9 mouse cellular contexts compared by ENCODE assay signal in genomic region chr3:105151475-105152157, GRCm38 (mm10).
DNase-seq lines count a peak whose midpoint lies in the region; ATAC-seq and TF ChIP-seq lines count a peak whose summit lies in the region.
"Had no signal": no experiment of that assay in that cellular context is flagged by ENCODE, and none has a peak within 500 bp of the region (broad histone marks: within the 10 kb centered on the region; RNA-seq: fewer than 3 reads in every experiment).

No protein-coding gene starts in this region.

- TF ChIP-seq EP300 in heart, postnatal 0 days (IDR thresholded peaks at IDR 0.05; ENCODE audit: low read depth): no peak

- peak; percentile 79 for DNase-seq in heart, embryonic 10.5 days (ENCODE audit: low spot score)
- peak; percentile 79 for DNase-seq in embryo, embryonic 10 days (ENCODE audit: low spot score)
- DNase-seq in heart, postnatal 0 days (ENCODE audit: low spot score): peak; percentile 40
- DNase-seq in layer of hippocampus, adult 11-12 months (ENCODE audit: low spot score): peak; percentile 54
- peak; percentile 55 for DNase-seq in right cerebral cortex, postnatal 14 days
- no peak for DNase-seq in spleen, adult 12 weeks (ENCODE audit: low spot score)

- peaks cover 5% of the 10 kb centered on the region; the same call in 1 of the 2 replicates for H3K27me3 ChIP-seq in heart, embryonic 10.5 days (ENCODE audit: insufficient read depth, poor library complexity, severe bottlenecking)
- no peaks in the 10 kb centered on the region for H3K27me3 ChIP-seq in heart, embryonic 12.5 days (replicated peaks)
- no peaks in the 10 kb centered on the region for H3K27me3 ChIP-seq in heart, postnatal 0 days (ENCODE audit: control insufficient read depth, insufficient read depth, low read length)

- no peak; the same call in 1 of the 2 replicates for ATAC-seq in heart, embryonic 12.5 days (ENCODE audit: insufficient number of reproducible peaks, low FRiP score)
- peak; percentile 51; the same call in 1 of the 2 replicates for ATAC-seq in heart, postnatal 0 days (ENCODE audit: insufficient read depth, low read depth)
- 0 out of 2 replicates have a peak, but pooled peaks have one; percentile 40 for ATAC-seq in megakaryocyte, adult 5-6 weeks (ENCODE audit: poor library complexity, severe bottlenecking)

- H3K9me3 ChIP-seq in heart, embryonic 10.5 days: no peaks in the 10 kb centered on the region
- H3K9me3 ChIP-seq in heart, embryonic 12.5 days (replicated peaks): no peaks in the 10 kb centered on the region
- H3K9me3 ChIP-seq in heart, postnatal 0 days (replicated peaks; ENCODE audit: control insufficient read depth, low read length): no peaks in the 10 kb centered on the region

- H3K4me2 ChIP-seq in heart, embryonic 12.5 days: no peak overlapping the region
- no peak overlapping the region for H3K4me2 ChIP-seq in heart, postnatal 0 days (ENCODE audit: low read depth, low read length)

- no peak overlapping the region for H3K9ac ChIP-seq in heart, embryonic 12.5 days
- no peak overlapping the region for H3K9ac ChIP-seq in heart, postnatal 0 days (replicated peaks; ENCODE audit: low read depth, low read length)

- no peaks in the 10 kb centered on the region for H3K36me3 ChIP-seq in heart, embryonic 10.5 days
- H3K36me3 ChIP-seq in heart, embryonic 12.5 days: no peaks in the 10 kb centered on the region
- no peaks in the 10 kb centered on the region for H3K36me3 ChIP-seq in heart, postnatal 0 days (replicated peaks; ENCODE audit: control insufficient read depth, insufficient read depth, low read length)

- WGBS in heart, embryonic 10.5 days: 18% methylated on average over 11 of the region's 11 CpGs
- 13% methylated on average over 11 of the region's 11 CpGs for WGBS in heart, embryonic 12.5 days
- WGBS in heart, postnatal 0 days: 17% methylated on average over 11 of the region's 11 CpGs

- H3K27ac ChIP-seq in heart, embryonic 10.5 days: no peak overlapping the region
- no peak overlapping the region for H3K27ac ChIP-seq in heart, embryonic 12.5 days (ENCODE audit: poor library complexity, severe bottlenecking)
- H3K27ac ChIP-seq in heart, postnatal 0 days (ENCODE audit: low read depth): no peak overlapping the region
- H3K27ac ChIP-seq: macrophage had no signal

- TF ChIP-seq CTCF in heart, postnatal 0 days (IDR thresholded peaks at IDR 0.05; ENCODE audit: low read depth): peak; percentile 59

- H3K4me1 ChIP-seq in heart, embryonic 10.5 days: peaks cover 10% of the 10 kb centered on the region
- peaks cover 13% of the 10 kb centered on the region; the same call in 1 of the 2 replicates for H3K4me1 ChIP-seq in heart, embryonic 12.5 days (replicated peaks)
- H3K4me1 ChIP-seq in heart, postnatal 0 days (ENCODE audit: control insufficient read depth, insufficient read depth): no peaks in the 10 kb centered on the region

- H3K4me3 ChIP-seq in heart, embryonic 10.5 days: no peak overlapping the region
- no peak overlapping the region for H3K4me3 ChIP-seq in heart, embryonic 12.5 days
- H3K4me3 ChIP-seq in heart, postnatal 0 days (ENCODE audit: low read depth, low read length): no peak overlapping the region
